Mouse (Mus musculus): Measurements from ENCODE around the gene Ccdc117. TPM values are rescaled to one million over a fixed set of nuclear protein-coding genes. Genes with fewer than 3 reads are reported as not detected.
A peak's percentile ranks its signal among the peaks of the same experiment; 100 is the strongest.
"Not testable (repeated sequence)": the region's sequence is repeated elsewhere in the genome, so short reads cannot be mapped to it uniquely, and the experiment has no call there.

Ccdc117 gene
- polyA plus RNA-seq, 1 experiment from 2014 or later, result 11.4 TPM

DNA sequence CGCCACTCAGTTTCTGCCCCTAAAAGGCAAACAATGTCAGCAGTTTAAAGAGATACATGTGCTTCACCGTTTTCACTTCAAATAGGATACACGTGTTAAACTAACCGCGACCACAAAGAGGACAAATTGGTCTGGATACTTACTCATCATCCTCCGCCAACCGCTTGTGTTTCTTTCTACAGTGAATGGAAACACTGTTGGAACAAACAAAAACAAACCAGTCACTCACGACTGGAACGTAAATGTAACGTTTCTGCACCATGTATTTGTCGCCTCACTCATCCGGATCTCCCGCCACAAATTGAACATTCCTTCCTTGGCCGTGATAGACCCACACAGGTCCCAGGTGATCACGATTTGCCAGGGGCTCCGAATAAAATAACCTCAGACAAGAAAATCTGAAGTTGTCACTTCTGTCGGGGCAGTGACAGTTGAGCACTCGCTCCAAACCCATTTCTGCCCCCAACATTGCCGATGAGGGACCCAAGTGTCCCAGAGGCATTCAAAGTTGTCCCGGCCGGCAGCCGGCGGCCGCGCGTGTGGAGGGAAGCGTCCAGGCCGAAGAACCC, 673 bp downstream of the Ccdc117 start:
- 0 out of 2 replicates have a peak overlapping the region, but pooled peaks have one; percentile 63 for H3K27ac ChIP-seq
- H3K4me2 ChIP-seq (replicated peaks), result peak overlapping the region; percentile 82
- H3K9me3 ChIP-seq (ENCODE audit: control insufficient read depth, low read length), result no peaks in the 10 kb centered on the region
- H3K27me3 ChIP-seq (ENCODE audit: control insufficient read depth, insufficient read depth, low read length), result no peaks in the 10 kb centered on the region
- DNase-seq (ENCODE audit: low spot score), result no peak
- no peak for ATAC-seq (ENCODE audit: low FRiP score)
- WGBS, result 1% methylated on average over 28 of the region's 28 CpGs
- H3K4me3 ChIP-seq (replicated peaks; ENCODE audit: low read length), result peak overlapping the region; percentile 95
- peak overlapping the region; percentile 91 for H3K9ac ChIP-seq
- H3K4me1 ChIP-seq (replicated peaks; ENCODE audit: control insufficient read depth, insufficient read depth, low read length), result peaks cover 13% of the 10 kb centered on the region
- peaks cover 3% of the 10 kb centered on the region for H3K36me3 ChIP-seq (replicated peaks; ENCODE audit: control insufficient read depth, insufficient read depth)

DNA sequence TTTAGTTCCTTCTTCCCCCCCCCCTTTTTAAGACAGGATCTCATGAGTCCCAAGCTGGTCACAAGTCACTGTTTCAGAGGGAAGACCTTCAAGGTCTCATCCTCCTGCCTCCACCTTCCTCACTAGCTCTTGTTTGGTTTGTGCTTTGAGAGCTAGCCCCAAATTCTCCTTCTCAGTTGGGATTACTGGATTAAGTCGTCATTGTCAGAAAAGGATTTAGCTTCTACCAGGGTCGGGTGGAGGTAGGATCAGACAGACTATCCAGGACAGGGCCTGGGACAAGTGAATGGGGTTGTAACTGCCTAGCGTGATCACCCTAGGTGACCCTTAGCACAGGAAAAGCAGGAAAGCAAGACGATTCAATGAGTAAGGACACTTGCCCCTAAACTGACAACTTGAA, 1.7 kb downstream of the Ccdc117 start:
- DNase-seq (ENCODE audit: low spot score), result no peak
- ATAC-seq (ENCODE audit: low FRiP score), result no peak
- Histone ChIP-seq H3K9me3 (ENCODE audit: control insufficient read depth, low read length) (no peaks in the 10 kb centered on the region), H3K9ac (0 out of 2 replicates have a peak overlapping the region, but pooled peaks have one; percentile 91), H3K36me3 (replicated peaks; ENCODE audit: control insufficient read depth, insufficient read depth) (peaks cover 3% of the 10 kb centered on the region), H3K4me2 (replicated peaks) (peak overlapping the region; percentile 82), H3K4me3 (replicated peaks; ENCODE audit: low read length) (peak overlapping the region; percentile 95), H3K27me3 (ENCODE audit: control insufficient read depth, insufficient read depth, low read length) (no peaks in the 10 kb centered on the region), H3K4me1 (replicated peaks; ENCODE audit: control insufficient read depth, insufficient read depth, low read length) (peaks cover 13% of the 10 kb centered on the region), H3K27ac (no peak overlapping the region)
- 49% methylated on average over 4 of the region's 4 CpGs for WGBS

DNA sequence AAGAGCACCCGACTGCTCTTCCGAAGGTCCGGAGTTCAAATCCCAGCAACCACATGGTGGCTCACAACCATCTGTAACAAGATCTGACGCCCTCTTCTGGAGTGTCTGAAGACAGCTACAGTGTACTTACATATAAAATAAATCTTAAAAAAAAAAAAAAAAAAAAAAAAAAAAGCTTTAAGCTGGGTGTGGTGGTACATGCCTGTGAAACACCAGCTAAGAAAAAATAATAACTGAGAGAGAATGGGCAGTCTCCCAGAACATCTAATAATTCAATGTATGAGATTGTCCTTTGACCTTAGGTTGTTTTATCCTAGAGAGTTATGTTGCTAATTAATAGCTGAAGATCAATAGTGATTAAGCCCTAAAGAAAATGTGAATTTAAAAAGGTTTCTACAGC, 4.5 kb downstream of the Ccdc117 start:
- Histone ChIP-seq H3K36me3 (replicated peaks; ENCODE audit: control insufficient read depth, insufficient read depth) (peaks cover 28% of the 10 kb centered on the region), H3K4me1 (replicated peaks; ENCODE audit: control insufficient read depth, insufficient read depth, low read length) (peaks cover 13% of the 10 kb centered on the region)
- WGBS, result 100% methylated on average over 3 of the region's 4 CpGs
- not testable (repeated sequence) for H3K27ac ChIP-seq; DNase-seq (ENCODE audit: low spot score); ATAC-seq (ENCODE audit: low FRiP score); H3K9ac ChIP-seq; H3K27me3 ChIP-seq (ENCODE audit: control insufficient read depth, insufficient read depth, low read length); H3K4me3 ChIP-seq (replicated peaks; ENCODE audit: low read length); H3K4me2 ChIP-seq (replicated peaks); H3K9me3 ChIP-seq (ENCODE audit: control insufficient read depth, low read length)

DNA sequence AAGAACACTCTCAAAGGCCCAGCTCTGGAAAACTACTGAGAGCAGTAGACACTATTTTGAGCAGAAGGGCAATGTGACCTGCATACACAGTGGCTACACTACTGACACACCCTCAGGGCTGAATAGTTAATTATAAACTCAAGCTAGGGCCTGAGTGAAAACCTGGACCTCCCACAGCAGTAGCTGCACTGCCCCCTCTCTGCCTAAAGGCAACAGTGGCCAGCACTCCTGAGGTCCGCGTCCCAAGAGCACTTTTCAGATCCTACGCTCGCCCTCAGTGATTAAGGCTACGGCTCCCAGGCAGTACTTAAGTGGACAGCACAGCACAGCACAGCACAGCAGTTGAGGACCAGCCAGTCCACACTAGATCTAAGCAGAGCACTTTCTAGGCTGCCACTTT, 8.9 kb downstream of the Ccdc117 start:
- peaks cover 69% of the 10 kb centered on the region for H3K36me3 ChIP-seq (replicated peaks; ENCODE audit: control insufficient read depth, insufficient read depth)
- H3K4me2 ChIP-seq (replicated peaks), result no peak overlapping the region
- H3K27me3 ChIP-seq (ENCODE audit: control insufficient read depth, insufficient read depth, low read length), result no peaks in the 10 kb centered on the region
- H3K4me1 ChIP-seq (replicated peaks; ENCODE audit: control insufficient read depth, insufficient read depth, low read length), result no peaks in the 10 kb centered on the region
- ATAC-seq (ENCODE audit: low FRiP score) (no peak), DNase-seq (ENCODE audit: low spot score) (no peak)
- no peaks in the 10 kb centered on the region for H3K9me3 ChIP-seq (ENCODE audit: control insufficient read depth, low read length)
- H3K4me3 ChIP-seq (replicated peaks; ENCODE audit: low read length), result no peak overlapping the region
- H3K27ac ChIP-seq, result no peak overlapping the region
- WGBS, result 77% methylated on average over 5 of the region's 5 CpGs
- H3K9ac ChIP-seq, result no peak overlapping the region

DNA sequence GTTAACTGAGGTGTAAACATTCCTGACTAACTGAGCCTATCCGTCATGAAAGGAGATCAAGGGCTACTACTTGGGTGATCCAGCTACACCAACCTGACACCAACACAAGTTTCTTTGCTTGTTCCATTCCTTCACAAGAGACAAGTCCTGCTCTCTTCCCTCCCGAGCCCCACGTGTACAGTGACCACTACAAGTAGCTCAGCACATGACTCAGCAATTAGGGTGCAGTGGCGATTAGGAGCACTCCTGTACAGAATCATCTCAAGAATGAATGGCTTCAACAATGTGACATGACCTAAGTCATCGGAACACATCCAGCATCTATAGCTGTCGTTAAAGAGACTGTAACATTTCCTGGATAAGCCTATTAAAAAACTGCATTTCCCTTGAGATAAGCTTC, 11.3 kb downstream of the Ccdc117 start:
- no peak for ATAC-seq (ENCODE audit: low FRiP score)
- no peak overlapping the region for H3K4me2 ChIP-seq (replicated peaks)
- H3K9ac ChIP-seq, result no peak overlapping the region
- no peaks in the 10 kb centered on the region for H3K4me1 ChIP-seq (replicated peaks; ENCODE audit: control insufficient read depth, insufficient read depth, low read length)
- H3K9me3 ChIP-seq (ENCODE audit: control insufficient read depth, low read length), result no peaks in the 10 kb centered on the region
- 79% methylated on average over 6 of the region's 6 CpGs for WGBS
- no peak overlapping the region for H3K4me3 ChIP-seq (replicated peaks; ENCODE audit: low read length)
- H3K27ac ChIP-seq, result no peak overlapping the region
- peaks cover 93% of the 10 kb centered on the region for H3K36me3 ChIP-seq (replicated peaks; ENCODE audit: control insufficient read depth, insufficient read depth)
- no peak for DNase-seq (ENCODE audit: low spot score)
- no peaks in the 10 kb centered on the region for H3K27me3 ChIP-seq (ENCODE audit: control insufficient read depth, insufficient read depth, low read length)

DNA sequence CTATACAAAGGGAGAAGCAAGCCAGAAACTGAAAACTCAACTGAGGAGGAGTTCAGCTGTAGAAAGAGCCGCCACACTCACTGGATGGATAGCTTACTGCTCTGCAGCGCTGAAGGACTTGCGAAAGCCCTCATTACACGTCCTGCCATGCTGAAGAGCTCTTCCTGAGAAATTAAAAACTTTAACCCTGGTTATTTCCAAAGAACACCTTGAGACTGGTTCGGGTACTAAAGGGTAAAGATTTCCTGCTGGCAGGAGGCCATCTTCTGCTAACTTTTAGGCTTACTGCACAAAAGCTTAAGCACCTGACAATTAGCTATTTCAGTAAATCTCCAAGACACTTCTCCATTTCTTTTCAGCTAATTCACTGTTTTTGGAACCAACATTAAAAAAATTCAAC, 11.8 kb downstream of the Ccdc117 start:
- H3K9me3 ChIP-seq (ENCODE audit: control insufficient read depth, low read length), result no peaks in the 10 kb centered on the region
- ATAC-seq (ENCODE audit: low FRiP score) (no peak), DNase-seq (ENCODE audit: low spot score) (no peak)
- no peak overlapping the region for H3K9ac ChIP-seq
- H3K36me3 ChIP-seq (replicated peaks; ENCODE audit: control insufficient read depth, insufficient read depth), result peaks cover 98% of the 10 kb centered on the region
- no peak overlapping the region for H3K4me2 ChIP-seq (replicated peaks)
- WGBS, result 89% methylated on average over 5 of the region's 5 CpGs
- H3K27me3 ChIP-seq (ENCODE audit: control insufficient read depth, insufficient read depth, low read length), result no peaks in the 10 kb centered on the region
- H3K27ac ChIP-seq, result no peak overlapping the region
- no peak overlapping the region for H3K4me3 ChIP-seq (replicated peaks; ENCODE audit: low read length)
- no peaks in the 10 kb centered on the region for H3K4me1 ChIP-seq (replicated peaks; ENCODE audit: control insufficient read depth, insufficient read depth, low read length)

DNA sequence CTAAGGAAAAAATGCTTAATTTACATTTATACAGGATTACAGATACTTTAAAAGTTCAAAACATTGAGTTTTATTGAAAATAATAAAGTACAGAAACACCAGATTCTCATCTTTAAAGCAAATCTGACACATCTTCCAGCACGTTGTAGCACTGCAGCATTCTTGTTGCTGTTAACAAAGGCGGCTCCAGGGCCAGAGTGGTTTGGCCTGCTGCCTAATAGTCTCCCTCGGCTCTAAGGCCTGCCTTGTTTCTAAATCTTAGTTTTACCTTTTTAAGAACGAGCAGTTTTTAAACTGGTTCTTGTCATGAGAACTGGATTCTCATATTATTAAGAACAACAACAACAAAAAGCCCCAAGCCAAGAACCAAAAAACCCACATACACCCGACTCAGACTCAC, 13.1 kb downstream of the Ccdc117 start:
- H3K4me3 ChIP-seq (replicated peaks; ENCODE audit: low read length), result no peak overlapping the region
- no peak overlapping the region for H3K4me2 ChIP-seq (replicated peaks)
- no peak overlapping the region for H3K27ac ChIP-seq
- WGBS, result 70% methylated on average over 5 of the region's 5 CpGs
- no peak for DNase-seq (ENCODE audit: low spot score)
- no peak overlapping the region for H3K9ac ChIP-seq
- no peaks in the 10 kb centered on the region for H3K9me3 ChIP-seq (ENCODE audit: control insufficient read depth, low read length)
- H3K27me3 ChIP-seq (ENCODE audit: control insufficient read depth, insufficient read depth, low read length), result no peaks in the 10 kb centered on the region
- H3K4me1 ChIP-seq (replicated peaks; ENCODE audit: control insufficient read depth, insufficient read depth, low read length), result 0 out of 2 replicates have a peak, but pooled peaks cover under 1% of the 10 kb centered on the region
- no peak for ATAC-seq (ENCODE audit: low FRiP score)
- peaks cover 100% of the 10 kb centered on the region for H3K36me3 ChIP-seq (replicated peaks; ENCODE audit: control insufficient read depth, insufficient read depth)

DNA sequence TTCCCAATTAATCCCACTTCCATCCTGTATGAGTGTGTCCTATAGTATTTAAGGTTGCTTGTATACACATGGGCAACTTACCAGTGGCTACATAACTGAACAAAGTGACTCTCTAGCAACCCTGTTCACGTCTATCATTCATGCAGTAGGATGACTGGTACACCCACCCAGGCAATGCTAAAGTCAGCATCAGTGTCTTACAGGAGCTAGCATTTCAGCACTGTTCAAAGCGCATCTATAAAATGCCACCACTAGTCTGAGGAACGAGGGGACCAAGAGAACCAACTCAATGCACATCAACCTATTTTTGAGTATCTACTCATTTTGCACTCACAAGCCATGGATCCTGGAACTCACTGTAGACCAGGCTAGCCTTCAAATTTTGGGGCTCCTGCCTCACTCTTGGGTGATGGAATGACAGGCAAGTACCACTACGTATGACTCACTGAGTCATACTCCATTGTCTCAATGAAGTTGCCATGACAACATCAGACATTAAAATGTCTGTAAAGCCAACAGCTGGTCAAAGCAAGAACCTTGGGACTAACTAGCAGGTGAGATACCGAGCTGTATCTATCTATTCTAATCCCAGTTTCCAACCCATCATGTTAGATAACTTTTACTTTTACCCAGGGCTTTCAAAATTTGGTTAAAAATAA, 14.0 kb downstream of the Ccdc117 start:
- 82% methylated on average over 5 of the region's 5 CpGs for WGBS
- DNase-seq (ENCODE audit: low spot score) (no peak), ATAC-seq (ENCODE audit: low FRiP score) (no peak)
- H3K4me3 ChIP-seq (replicated peaks; ENCODE audit: low read length), result no peak overlapping the region
- peaks cover 8% of the 10 kb centered on the region for H3K4me1 ChIP-seq (replicated peaks; ENCODE audit: control insufficient read depth, insufficient read depth, low read length)
- no peaks in the 10 kb centered on the region for H3K9me3 ChIP-seq (ENCODE audit: control insufficient read depth, low read length)
- H3K4me2 ChIP-seq (replicated peaks), result no peak overlapping the region
- peaks cover 100% of the 10 kb centered on the region for H3K36me3 ChIP-seq (replicated peaks; ENCODE audit: control insufficient read depth, insufficient read depth)
- no peak overlapping the region for H3K9ac ChIP-seq
- no peak overlapping the region for H3K27ac ChIP-seq
- H3K27me3 ChIP-seq (ENCODE audit: control insufficient read depth, insufficient read depth, low read length), result no peaks in the 10 kb centered on the region

DNA sequence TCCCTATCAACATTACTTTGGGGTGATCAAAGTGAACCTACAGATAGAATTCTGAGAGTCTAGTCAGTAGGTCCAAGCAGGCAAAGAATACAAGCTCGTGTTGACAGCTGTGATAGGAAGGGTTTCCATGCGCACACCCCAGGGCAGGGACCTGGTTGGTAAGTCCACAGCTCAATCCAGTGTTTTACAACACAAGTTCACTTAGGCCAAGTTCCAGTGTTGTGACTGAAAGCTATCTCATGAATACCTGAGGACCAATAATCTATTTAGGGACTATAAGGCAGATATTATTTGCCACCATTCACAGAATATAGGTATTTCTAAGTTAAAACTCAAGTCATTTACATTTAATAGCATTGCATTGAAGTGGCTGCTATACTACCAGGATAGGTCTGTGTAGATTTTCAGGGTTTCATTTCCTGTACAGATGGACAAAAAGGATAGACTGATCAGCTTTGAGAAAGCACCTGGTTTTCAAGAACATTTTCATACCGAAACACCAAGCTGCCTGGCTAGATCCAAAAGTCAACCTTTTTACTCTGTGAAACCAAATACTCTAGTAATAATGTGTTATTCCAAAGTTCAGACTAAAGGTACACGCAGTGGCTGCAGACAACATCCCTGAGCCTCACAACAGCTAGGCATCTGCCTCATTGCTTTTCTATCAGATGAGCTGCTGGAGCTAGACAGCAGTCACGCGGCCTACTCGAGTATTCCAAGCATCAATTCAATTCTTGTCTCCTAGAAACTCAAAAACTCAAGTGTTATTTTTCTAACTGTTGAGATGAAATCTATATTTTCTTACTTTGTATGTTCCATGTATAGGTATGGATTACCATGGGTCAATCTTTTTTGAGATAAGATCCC, 15.2 kb downstream of the Ccdc117 start:
- Histone ChIP-seq H3K9ac (no peak overlapping the region), H3K4me2 (replicated peaks) (no peak overlapping the region), H3K4me1 (replicated peaks; ENCODE audit: control insufficient read depth, insufficient read depth, low read length) (peaks cover 20% of the 10 kb centered on the region), H3K36me3 (replicated peaks; ENCODE audit: control insufficient read depth, insufficient read depth) (peaks cover 97% of the 10 kb centered on the region), H3K9me3 (ENCODE audit: control insufficient read depth, low read length) (no peaks in the 10 kb centered on the region), H3K4me3 (replicated peaks; ENCODE audit: low read length) (no peak overlapping the region), H3K27me3 (ENCODE audit: control insufficient read depth, insufficient read depth, low read length) (no peaks in the 10 kb centered on the region), H3K27ac (no peak overlapping the region)
- DNase-seq (ENCODE audit: low spot score) (no peak), ATAC-seq (ENCODE audit: low FRiP score) (no peak)
- 91% methylated on average over 7 of the region's 7 CpGs for WGBS

All from hindbrain, embryonic 14.5 days (tissue).